Mouse (Mus musculus): ENCODE results near the gene Pnck.

Gene Pnck

DNA sequence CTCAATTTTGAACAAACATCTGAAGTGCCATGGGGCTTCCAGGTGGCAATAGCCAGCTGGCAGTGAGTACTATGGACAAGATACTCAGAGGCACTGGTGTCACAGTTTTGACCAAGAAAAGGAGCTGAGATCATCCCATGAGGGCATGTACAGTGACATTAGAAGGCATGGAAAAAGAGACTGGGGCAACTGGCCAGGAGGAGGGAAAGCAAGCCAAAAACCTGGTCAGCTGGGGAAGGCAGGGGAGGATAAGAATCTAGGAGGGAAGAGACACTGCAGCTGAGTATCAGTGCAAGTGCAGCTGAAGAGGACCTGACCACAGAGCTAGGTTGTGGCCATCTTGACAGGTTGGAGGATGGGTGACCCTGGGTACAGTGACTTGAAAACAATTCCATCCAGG is 32.9 kb downstream of the Pnck start:
- no peaks in the 10 kb centered on the region for H3K4me1 ChIP-seq (replicated peaks; ENCODE audit: low read depth, low read length)
- TF ChIP-seq CTCF (conservative IDR thresholded peaks at IDR 0.05; ENCODE audit: low read length) (no peak), NANOG (IDR thresholded peaks at IDR 0.05; ENCODE audit: borderline replicate concordance, low read length) (no peak), POU5F1 (IDR thresholded peaks at IDR 0.05; ENCODE audit: borderline replicate concordance, low read length) (no peak)
- no peaks in the 10 kb centered on the region for H3K9me3 ChIP-seq (ENCODE audit: low read length)
- no peaks in the 10 kb centered on the region for H3K36me3 ChIP-seq (ENCODE audit: insufficient read depth, low read length)
- no peak overlapping the region for H3K4me3 ChIP-seq (replicated peaks; ENCODE audit: low read length)
- H3K27me3 ChIP-seq (ENCODE audit: insufficient read depth, low read length): peaks cover 6% of the 10 kb centered on the region; the same call in 1 of the 2 replicates

DNA sequence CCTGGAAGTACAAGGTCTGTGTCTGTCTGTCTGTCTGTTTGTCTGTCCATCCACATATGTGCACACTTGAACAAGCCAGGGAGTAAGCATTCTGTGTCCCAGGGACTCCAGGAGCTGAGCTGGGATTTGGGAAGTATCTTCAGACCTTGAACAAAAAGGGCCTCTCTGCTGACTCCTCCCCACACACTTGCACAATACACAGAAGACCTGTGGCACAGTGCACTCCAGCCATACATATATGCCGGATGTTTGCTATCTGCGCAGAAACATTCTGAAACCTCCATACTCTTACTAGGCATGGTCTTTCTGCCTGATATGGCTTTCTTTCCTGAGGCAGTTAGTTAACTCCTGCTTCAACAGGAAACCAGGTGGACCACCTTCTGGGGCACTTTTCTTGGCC is 40.0 kb downstream of the Pnck start:
- TF ChIP-seq POU5F1 (IDR thresholded peaks at IDR 0.05; ENCODE audit: borderline replicate concordance, low read length): no peak
- Histone ChIP-seq H3K4me3 (replicated peaks; ENCODE audit: low read length) (no peak overlapping the region), H3K27me3 (ENCODE audit: insufficient read depth, low read length) (no peaks in the 10 kb centered on the region), H3K36me3 (ENCODE audit: insufficient read depth, low read length) (no peaks in the 10 kb centered on the region), H3K4me1 (replicated peaks; ENCODE audit: low read depth, low read length) (no peaks in the 10 kb centered on the region), H3K9me3 (ENCODE audit: low read length) (no peaks in the 10 kb centered on the region)

DNA sequence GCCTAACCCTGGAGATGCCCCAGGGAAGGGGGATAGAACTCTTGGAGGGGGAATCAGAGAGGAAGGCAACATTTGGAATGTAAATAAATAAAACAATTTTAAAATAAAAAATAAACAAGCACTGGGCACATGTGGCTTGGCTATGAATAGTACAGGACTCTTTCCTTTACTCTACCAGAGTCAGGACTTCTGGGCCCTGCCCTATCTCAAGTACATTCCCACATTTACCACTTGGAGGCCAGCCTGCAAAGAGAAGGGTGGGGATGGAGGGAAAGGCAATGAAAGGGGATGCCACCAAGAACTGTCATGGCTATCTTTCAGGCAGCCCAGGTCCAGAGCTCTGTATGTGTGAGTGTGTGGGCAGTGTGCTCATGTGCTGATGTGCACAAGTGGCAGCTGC is 40.5 kb downstream of the Pnck start:
- TF ChIP-seq POU5F1 (IDR thresholded peaks at IDR 0.05; ENCODE audit: borderline replicate concordance, low read length) (no peak), NANOG (IDR thresholded peaks at IDR 0.05; ENCODE audit: borderline replicate concordance, low read length) (no peak), CTCF (conservative IDR thresholded peaks at IDR 0.05; ENCODE audit: low read length) (no peak)
- Histone ChIP-seq H3K36me3 (ENCODE audit: insufficient read depth, low read length) (no peaks in the 10 kb centered on the region), H3K4me1 (replicated peaks; ENCODE audit: low read depth, low read length) (no peaks in the 10 kb centered on the region), H3K9me3 (ENCODE audit: low read length) (no peaks in the 10 kb centered on the region), H3K4me3 (replicated peaks; ENCODE audit: low read length) (no peak overlapping the region), H3K27me3 (ENCODE audit: insufficient read depth, low read length) (no peaks in the 10 kb centered on the region)

DNA sequence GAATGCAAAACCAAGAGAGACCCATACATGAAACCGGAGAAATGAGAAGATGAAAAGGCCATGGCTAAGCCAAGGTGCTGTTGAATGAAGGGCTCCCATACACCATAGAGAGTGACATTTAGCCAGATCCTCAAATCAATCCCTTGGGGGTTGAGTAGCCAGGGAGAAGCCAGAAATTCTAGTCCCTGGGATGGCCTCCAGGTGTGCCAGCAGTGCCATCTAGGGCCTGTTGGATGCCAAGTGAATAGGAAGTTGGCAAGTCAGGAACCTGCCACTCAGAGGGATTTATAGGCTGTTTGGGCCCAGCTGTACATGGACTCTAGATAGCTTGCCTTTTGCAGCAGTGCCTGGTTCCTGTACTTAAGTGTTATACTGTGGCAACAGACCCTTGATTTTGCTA is 44.0 kb downstream of the Pnck start:
- no peaks in the 10 kb centered on the region for H3K36me3 ChIP-seq (ENCODE audit: insufficient read depth, low read length)
- H3K27me3 ChIP-seq (ENCODE audit: insufficient read depth, low read length): no peaks in the 10 kb centered on the region
- no peak for TF ChIP-seq POU5F1 (IDR thresholded peaks at IDR 0.05; ENCODE audit: borderline replicate concordance, low read length)
- TF ChIP-seq CTCF (conservative IDR thresholded peaks at IDR 0.05; ENCODE audit: low read length): no peak
- TF ChIP-seq NANOG (IDR thresholded peaks at IDR 0.05; ENCODE audit: borderline replicate concordance, low read length): no peak
- no peaks in the 10 kb centered on the region for H3K9me3 ChIP-seq (ENCODE audit: low read length)
- H3K4me3 ChIP-seq (replicated peaks; ENCODE audit: low read length): no peak overlapping the region
- no peaks in the 10 kb centered on the region for H3K4me1 ChIP-seq (replicated peaks; ENCODE audit: low read depth, low read length)

DNA sequence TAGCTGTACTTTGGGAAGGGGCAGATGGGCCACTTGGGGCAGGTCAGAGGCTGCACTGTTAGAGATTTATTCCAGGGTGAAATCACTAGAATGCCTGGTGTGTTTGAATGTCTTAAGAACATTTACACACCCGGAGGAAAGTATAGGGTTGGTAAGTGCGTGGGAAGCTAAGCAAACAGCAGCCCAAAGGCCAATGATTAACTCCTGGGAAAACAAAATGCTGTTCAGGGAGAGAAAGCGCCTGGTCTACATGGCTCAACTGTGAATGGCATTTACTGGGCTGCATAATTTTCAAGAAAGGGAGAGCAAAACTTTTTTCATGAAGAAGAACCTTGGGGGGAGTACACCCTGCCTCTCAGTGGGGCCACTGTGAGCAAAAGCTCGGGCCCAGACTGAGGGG is 46.3 kb downstream of the Pnck start:
- TF ChIP-seq POU5F1 (IDR thresholded peaks at IDR 0.05; ENCODE audit: borderline replicate concordance, low read length) (no peak), NANOG (IDR thresholded peaks at IDR 0.05; ENCODE audit: borderline replicate concordance, low read length) (no peak), CTCF (conservative IDR thresholded peaks at IDR 0.05; ENCODE audit: low read length) (no peak)

More for the DNA sequence above, 46.3 kb downstream of the Pnck start:
- H3K9me3 ChIP-seq (ENCODE audit: low read length): no peaks in the 10 kb centered on the region
- H3K27me3 ChIP-seq (ENCODE audit: insufficient read depth, low read length): no peaks in the 10 kb centered on the region
- H3K36me3 ChIP-seq (ENCODE audit: insufficient read depth, low read length): no peaks in the 10 kb centered on the region
- no peaks in the 10 kb centered on the region for H3K4me1 ChIP-seq (replicated peaks; ENCODE audit: low read depth, low read length)
- no peak overlapping the region for H3K4me3 ChIP-seq (replicated peaks; ENCODE audit: low read length)

Measured in E14TG2a.4 (cell line).